Mouse (Mus musculus): Measurements from ENCODE around the gene Ankrd23.

Ankrd23 gene

GRCm38 (mm10) chr1:36564101-36564500, 27.4 kb upstream of the Ankrd23 start:
- ATAC-seq (ENCODE audit: insufficient number of reproducible peaks, low FRiP score, low TSS enrichment) = no peak

DNA sequence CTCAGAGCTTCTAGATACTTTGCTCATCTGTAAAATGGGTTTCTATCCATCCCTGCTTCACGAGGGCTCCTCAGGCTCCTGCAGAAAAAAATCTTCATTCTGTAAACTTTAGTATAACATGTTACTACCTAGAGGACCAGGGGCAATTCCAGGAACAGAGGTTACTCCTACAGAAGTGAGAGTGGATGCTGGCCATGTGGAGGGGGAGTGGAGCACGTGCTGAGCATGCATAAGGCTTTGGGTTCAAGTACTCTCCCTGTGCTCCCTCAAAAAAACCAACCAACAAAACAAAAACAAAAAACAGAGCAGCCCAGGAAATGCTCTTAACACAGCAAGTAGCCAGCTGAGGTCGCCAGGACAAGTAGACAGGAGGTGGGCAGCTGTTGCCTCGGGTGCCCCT, 26.9 kb upstream of the Ankrd23 start:
- no peak for ATAC-seq (ENCODE audit: insufficient number of reproducible peaks, low FRiP score, low TSS enrichment)

DNA sequence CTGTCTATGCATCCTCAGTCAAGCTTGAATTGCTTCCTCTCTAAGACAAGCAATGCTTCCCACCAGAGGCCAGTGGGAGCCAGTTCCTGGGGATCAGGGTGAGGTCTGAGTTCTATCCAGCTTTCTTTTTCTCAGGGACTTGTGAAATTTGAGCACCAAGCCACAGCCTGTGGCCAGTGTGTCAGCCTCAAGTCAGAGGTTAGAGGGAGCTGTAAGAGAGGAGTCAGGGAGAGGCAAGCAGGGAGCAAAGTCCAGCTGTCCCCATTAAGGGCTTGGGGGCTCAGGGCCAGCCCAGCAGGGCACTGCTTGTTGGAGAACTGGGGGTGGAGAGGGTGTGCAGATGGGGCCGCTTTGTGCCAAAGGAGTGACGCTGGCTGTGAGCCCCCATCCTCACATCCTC, 26.5 kb upstream of the Ankrd23 start:
- no peak for ATAC-seq (ENCODE audit: insufficient number of reproducible peaks, low FRiP score, low TSS enrichment)

- ATAC-seq (ENCODE audit: insufficient number of reproducible peaks, low FRiP score, low TSS enrichment) = no peak
Observed at GRCm38 (mm10) chr1:36562388-36562787, 25.7 kb upstream of the Ankrd23 start.

DNA sequence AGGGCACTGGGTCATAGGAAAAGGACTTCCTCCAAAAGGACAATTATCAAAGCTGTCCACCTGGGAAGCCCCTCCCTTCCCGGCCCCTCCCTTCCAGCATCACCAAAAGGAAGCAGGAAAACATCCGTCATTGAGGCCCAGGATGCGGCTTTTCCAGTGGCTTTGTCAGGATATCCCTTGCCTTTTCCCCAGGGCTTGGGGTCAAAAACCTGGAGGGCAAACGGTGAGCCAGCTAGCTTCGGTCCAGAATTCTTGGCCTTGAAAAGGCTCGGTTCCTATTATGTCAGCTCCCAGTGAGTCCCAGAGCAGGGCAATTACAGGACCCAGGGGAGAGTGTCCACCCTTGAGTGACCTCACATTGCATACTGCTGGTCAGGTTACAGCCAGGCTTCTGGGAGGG, 24.2 kb upstream of the Ankrd23 start:
- no peak for ATAC-seq (ENCODE audit: insufficient number of reproducible peaks, low FRiP score, low TSS enrichment)

- ATAC-seq (ENCODE audit: insufficient number of reproducible peaks, low FRiP score, low TSS enrichment) = no peak
Observed at GRCm38 (mm10) chr1:36559888-36560287, 23.2 kb upstream of the Ankrd23 start.

- no peak for ATAC-seq (ENCODE audit: insufficient number of reproducible peaks, low FRiP score, low TSS enrichment)
Observed at GRCm38 (mm10) chr1:36559256-36559655, 22.6 kb upstream of the Ankrd23 start.

GRCm38 (mm10) chr1:36558031-36558993, 21.6 kb upstream of the Ankrd23 start, which contains the start of gene Sema4c:
Gene Sema4c, minus strand, starts transcription at chr1:36558349.
- no peak for ATAC-seq (ENCODE audit: insufficient number of reproducible peaks, low FRiP score, low TSS enrichment)

- ATAC-seq (ENCODE audit: insufficient number of reproducible peaks, low FRiP score, low TSS enrichment) = peak; percentile 34
Observed at GRCm38 (mm10) chr1:36557457-36558011, 20.9 kb upstream of the Ankrd23 start.

DNA sequence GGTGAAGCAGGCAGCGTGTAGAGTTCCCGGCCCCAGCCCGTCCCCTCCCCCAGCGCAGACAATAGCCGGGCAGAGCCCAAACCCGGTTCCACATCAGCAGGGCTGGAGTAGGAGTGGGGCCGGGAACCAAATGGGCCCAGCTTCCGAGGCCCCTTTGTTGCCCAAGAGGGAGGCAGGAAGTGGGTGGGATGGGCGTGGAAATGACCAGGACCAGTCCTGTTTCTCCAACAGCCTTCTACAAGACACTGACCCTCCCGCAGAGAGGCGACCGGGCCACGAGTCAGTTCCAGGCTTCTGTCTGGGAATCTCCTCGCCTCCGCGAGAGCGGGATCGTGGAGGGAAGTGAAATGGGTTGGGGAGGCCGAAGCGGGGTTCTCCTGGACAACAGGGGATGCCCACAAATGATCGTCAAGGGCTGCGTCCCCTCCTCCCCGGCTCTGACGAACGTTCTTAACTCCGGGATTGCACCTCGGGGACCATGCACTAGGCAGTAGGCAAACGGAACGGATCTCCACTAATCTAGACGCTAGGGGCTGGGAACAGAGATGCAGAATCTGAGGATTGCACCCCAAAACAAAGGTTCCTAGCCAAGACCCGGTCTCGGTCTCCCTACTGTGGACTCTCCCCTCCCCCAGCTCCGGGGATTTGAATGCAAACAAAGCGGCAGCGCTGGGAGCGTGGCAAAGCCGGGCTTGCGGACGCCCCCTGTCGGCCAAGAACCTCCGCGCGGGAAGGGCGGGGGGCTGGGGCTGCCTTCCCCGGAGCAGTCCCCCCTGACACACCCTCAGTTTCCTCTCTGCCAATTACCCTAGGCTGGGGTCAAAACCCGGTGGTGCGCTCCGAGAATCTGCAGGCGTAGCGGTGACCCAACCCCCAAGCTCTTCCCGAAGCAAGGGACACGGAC, 20.1 kb upstream of the Ankrd23 start:
- ATAC-seq (ENCODE audit: insufficient number of reproducible peaks, low FRiP score, low TSS enrichment) = peak; percentile 46

GRCm38 (mm10) chr1:36555798-36556395, 19.2 kb upstream of the Ankrd23 start:
- ATAC-seq (ENCODE audit: insufficient number of reproducible peaks, low FRiP score, low TSS enrichment) = no peak

GRCm38 (mm10) chr1:36554633-36555399, 18.1 kb upstream of the Ankrd23 start:
- ATAC-seq (ENCODE audit: insufficient number of reproducible peaks, low FRiP score, low TSS enrichment) = no peak

- ATAC-seq (ENCODE audit: insufficient number of reproducible peaks, low FRiP score, low TSS enrichment) = peak; percentile 7; the same call in 1 of the 2 replicates
Observed at GRCm38 (mm10) chr1:36552506-36552905, 15.8 kb upstream of the Ankrd23 start.

DNA sequence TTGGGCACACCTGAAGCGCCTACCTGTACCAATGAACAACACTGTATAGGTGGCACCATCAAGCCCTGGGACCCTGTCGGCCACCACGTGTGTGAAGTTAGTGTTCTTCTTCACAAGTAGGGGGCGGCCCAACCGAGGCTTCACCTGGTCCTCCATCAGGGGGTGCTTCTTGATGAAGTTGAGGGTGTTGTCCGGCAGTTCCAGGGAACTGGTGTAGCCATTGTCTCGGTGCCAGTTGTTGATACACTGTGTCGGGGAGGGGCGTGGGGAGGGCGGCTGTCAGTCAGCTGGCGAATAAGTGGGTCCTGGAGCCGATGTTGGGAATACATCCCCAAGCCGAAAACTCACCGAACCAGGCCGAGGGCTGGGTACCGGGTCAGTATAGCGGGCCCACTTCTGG, 15.2 kb upstream of the Ankrd23 start:
- no peak for ATAC-seq (ENCODE audit: insufficient number of reproducible peaks, low FRiP score, low TSS enrichment)

DNA sequence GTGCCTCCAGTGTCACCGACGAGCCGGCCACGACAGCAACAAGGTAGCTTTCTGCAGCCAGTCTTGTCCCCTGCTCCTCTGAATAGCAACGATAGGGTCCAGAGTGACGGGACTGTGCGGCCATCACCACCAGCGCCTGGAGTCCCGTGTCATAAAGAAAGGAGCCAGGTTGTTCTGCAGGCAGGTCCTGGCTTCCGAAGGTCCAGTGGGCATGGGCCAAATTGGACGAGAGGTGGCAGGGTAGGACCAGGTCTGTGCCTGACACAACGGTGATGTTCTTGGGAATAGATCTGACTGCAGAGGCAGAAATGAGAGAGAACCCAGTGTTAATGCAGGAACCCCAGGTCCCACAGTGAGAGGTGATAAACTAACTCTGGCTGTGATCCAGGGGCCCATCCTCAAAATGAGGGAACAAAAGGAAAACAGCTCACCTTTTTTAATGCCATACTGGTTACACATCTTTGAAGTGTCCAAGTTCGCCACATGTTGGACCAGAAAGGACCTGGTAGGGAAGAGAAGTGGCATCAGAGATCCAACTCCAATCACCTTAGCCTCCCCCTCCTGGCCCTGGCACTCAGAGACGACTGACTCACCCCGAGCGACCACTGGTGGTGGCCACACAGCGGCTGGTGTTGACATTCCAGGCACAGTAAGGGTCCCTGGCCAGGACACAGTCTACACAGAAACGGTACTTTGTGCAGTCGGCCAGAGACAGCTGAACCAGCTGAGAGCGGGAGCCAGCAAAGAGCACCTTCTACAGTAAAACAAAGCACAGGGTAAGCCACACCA, 13.6 kb upstream of the Ankrd23 start:
- no peak for ATAC-seq (ENCODE audit: insufficient number of reproducible peaks, low FRiP score, low TSS enrichment)

DNA sequence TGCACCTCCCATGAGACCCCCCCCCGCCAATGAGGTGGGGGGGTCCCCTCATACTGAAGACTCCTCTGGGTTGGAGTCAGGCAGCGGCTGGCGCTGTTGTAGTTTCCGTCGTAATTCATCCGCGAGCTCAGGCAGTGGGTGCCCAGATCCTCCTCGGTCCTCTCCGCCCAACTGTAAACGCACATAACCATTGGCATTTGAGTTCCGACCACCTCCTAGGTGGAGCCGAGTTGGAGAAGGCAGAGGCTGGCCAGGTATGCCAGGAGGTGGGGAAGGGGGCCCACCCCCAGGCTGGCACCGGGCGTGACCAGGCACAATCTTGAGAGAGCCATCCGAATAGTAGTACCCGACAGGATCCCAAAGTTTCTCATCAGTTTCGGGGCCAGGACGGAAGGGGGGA, 12.8 kb upstream of the Ankrd23 start:
- no peak for ATAC-seq (ENCODE audit: insufficient number of reproducible peaks, low FRiP score, low TSS enrichment)

DNA sequence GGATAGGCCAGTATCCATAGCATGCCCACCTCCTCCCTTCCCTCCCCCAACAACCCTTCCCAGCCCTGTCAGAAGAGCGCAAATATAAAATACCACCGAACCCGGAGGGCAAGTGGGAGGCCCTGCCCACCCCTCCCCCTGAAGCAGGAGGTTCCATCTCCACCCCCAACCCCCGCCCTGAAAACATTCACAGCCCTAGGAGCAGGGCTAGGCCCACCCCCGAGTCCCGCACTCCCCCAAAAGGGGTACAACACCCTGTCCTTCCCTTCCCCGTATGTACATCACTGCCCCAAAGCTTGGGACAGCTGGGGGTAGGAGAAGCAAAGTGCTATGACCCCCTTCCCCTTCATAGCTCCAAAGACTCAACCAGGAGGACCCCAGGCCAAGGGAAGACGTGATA, 12.1 kb upstream of the Ankrd23 start:
- ATAC-seq (ENCODE audit: insufficient number of reproducible peaks, low FRiP score, low TSS enrichment) = no peak

GRCm38 (mm10) chr1:36547981-36548598, 11.4 kb upstream of the Ankrd23 start:
- ATAC-seq (ENCODE audit: insufficient number of reproducible peaks, low FRiP score, low TSS enrichment) = no peak

Measured in cerebellum, adult (tissue).